Mouse (Mus musculus): ENCODE measurements around the gene Tmem205. TPM values are rescaled to one million over a fixed set of nuclear protein-coding genes. Genes with fewer than 3 reads are reported as not detected.
A peak's percentile ranks its signal among the peaks of the same experiment; 100 is the strongest.

Gene Tmem205
- polyA plus RNA-seq, 1 experiment from 2014 or later, result 56.2 TPM

- Histone ChIP-seq H3K36me3 (no peaks in the 10 kb centered on the region), H3K4me3 (replicated peaks) (no peak overlapping the region), H3K4me2 (replicated peaks) (no peak overlapping the region), H3K9ac (no peak overlapping the region), H3K27me3 (peaks cover 41% of the 10 kb centered on the region), H3K4me1 (peaks cover 37% of the 10 kb centered on the region), H3K9me3 (replicated peaks) (no peaks in the 10 kb centered on the region), H3K27ac (replicated peaks) (no peak overlapping the region)
- no peak for ATAC-seq (ENCODE audit: insufficient number of reproducible peaks, low FRiP score, low TSS enrichment, low read depth)
- WGBS, result 84% methylated on average over 5 of the region's 5 CpGs
Observed at GRCm38 (mm10) chr9:21958372-21958771, 31.0 kb upstream of the Tmem205 start.

- peaks cover 15% of the 10 kb centered on the region for H3K27me3 ChIP-seq
- H3K27ac ChIP-seq (replicated peaks), result peak within 1 kb of the TSS; percentile 93
- H3K9me3 ChIP-seq (replicated peaks), result no peaks in the 10 kb centered on the region
- ATAC-seq (ENCODE audit: insufficient number of reproducible peaks, low FRiP score, low TSS enrichment, low read depth), result peak; percentile 98
- H3K36me3 ChIP-seq, result no peaks in the 10 kb centered on the region
- under 1% methylated on average over 54 of the region's 54 CpGs for WGBS
- H3K4me1 ChIP-seq, result peaks cover 11% of the 10 kb centered on the region
- peak within 1 kb of the TSS; percentile 62 for H3K9ac ChIP-seq
- peak within 1 kb of the TSS; percentile 85 for H3K4me3 ChIP-seq (replicated peaks)
- H3K4me2 ChIP-seq (replicated peaks), result peak within 1 kb of the TSS; percentile 63
Observed at GRCm38 (mm10) chr9:21955570-21956281, 28.4 kb upstream of the Tmem205 start, which contains the start of gene Swsap1. Gene Swsap1, plus strand, starts transcription at chr9:21955755.

- Histone ChIP-seq H3K27me3 (peaks cover 10% of the 10 kb centered on the region), H3K36me3 (no peaks in the 10 kb centered on the region), H3K9ac (no peak overlapping the region), H3K9me3 (replicated peaks) (no peaks in the 10 kb centered on the region), H3K27ac (replicated peaks) (peak overlapping the region; percentile 93; the same call in 1 of the 2 replicates), H3K4me3 (replicated peaks) (peak overlapping the region; percentile 85), H3K4me2 (replicated peaks) (peak overlapping the region; percentile 63), H3K4me1 (peaks cover 7% of the 10 kb centered on the region)
- ATAC-seq (ENCODE audit: insufficient number of reproducible peaks, low FRiP score, low TSS enrichment, low read depth), result peak; percentile 50
- 2% methylated on average over 18 of the region's 18 CpGs for WGBS
Observed at GRCm38 (mm10) chr9:21955225-21955569, 27.8 kb upstream of the Tmem205 start.

DNA sequence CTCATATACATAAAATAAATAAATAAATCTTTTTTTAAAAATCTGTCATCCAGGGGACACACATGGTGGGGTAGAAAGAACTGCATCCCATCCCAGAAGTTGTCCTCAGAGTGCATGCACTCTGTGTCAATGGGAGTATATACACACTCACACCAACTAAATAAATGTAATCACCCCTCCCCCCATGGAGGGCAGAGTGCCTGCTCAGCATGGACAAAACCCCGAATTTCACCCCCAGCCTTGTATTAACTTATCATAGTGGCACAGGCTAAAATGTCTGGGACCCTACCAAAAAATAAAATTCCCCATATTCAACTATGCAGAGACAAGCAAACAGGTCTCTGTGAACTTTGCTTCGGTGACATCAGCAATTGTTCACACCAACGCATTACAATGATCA is 27.3 kb upstream of the Tmem205 start:
- Histone ChIP-seq H3K9ac (no peak overlapping the region), H3K9me3 (replicated peaks) (no peaks in the 10 kb centered on the region), H3K27ac (replicated peaks) (no peak overlapping the region), H3K36me3 (no peaks in the 10 kb centered on the region), H3K27me3 (peaks cover 4% of the 10 kb centered on the region), H3K4me2 (replicated peaks) (0 out of 2 replicates have a peak overlapping the region, but pooled peaks have one; percentile 63), H3K4me1 (peaks cover 7% of the 10 kb centered on the region), H3K4me3 (replicated peaks) (no peak overlapping the region)
- no peak for ATAC-seq (ENCODE audit: insufficient number of reproducible peaks, low FRiP score, low TSS enrichment, low read depth)
- 79% methylated on average over 3 of the region's 3 CpGs for WGBS

GRCm38 (mm10) chr9:21953600-21953999 is 26.2 kb upstream of the Tmem205 start:
- H3K9me3 ChIP-seq (replicated peaks), result no peaks in the 10 kb centered on the region
- H3K4me1 ChIP-seq, result peaks cover 7% of the 10 kb centered on the region
- no peaks in the 10 kb centered on the region for H3K36me3 ChIP-seq
- no peaks in the 10 kb centered on the region for H3K27me3 ChIP-seq
- no peak overlapping the region for H3K4me3 ChIP-seq (replicated peaks)
- WGBS, result 13% methylated on average over 3 of the region's 3 CpGs
- H3K9ac ChIP-seq, result no peak overlapping the region
- no peak for ATAC-seq (ENCODE audit: insufficient number of reproducible peaks, low FRiP score, low TSS enrichment, low read depth)
- no peak overlapping the region for H3K27ac ChIP-seq (replicated peaks)
- H3K4me2 ChIP-seq (replicated peaks), result no peak overlapping the region

- Histone ChIP-seq H3K4me1 (peaks cover 7% of the 10 kb centered on the region), H3K4me3 (replicated peaks) (no peak overlapping the region), H3K9ac (no peak overlapping the region), H3K9me3 (replicated peaks) (no peaks in the 10 kb centered on the region), H3K4me2 (replicated peaks) (no peak overlapping the region), H3K27me3 (peaks cover 11% of the 10 kb centered on the region; the same call in 1 of the 2 replicates), H3K27ac (replicated peaks) (no peak overlapping the region), H3K36me3 (no peaks in the 10 kb centered on the region)
- WGBS, result 78% methylated on average over 3 of the region's 3 CpGs
- no peak for ATAC-seq (ENCODE audit: insufficient number of reproducible peaks, low FRiP score, low TSS enrichment, low read depth)
Observed at GRCm38 (mm10) chr9:21951977-21952376, 24.6 kb upstream of the Tmem205 start.

GRCm38 (mm10) chr9:21950322-21950721 is 23.0 kb upstream of the Tmem205 start:
- WGBS, result 16% methylated on average over 11 of the region's 11 CpGs
- Histone ChIP-seq H3K36me3 (no peaks in the 10 kb centered on the region), H3K9me3 (replicated peaks) (no peaks in the 10 kb centered on the region), H3K27ac (replicated peaks) (no peak overlapping the region), H3K4me1 (no peaks in the 10 kb centered on the region), H3K4me2 (replicated peaks) (no peak overlapping the region), H3K9ac (no peak overlapping the region), H3K4me3 (replicated peaks) (no peak overlapping the region), H3K27me3 (peaks cover 13% of the 10 kb centered on the region; the same call in 1 of the 2 replicates)
- ATAC-seq (ENCODE audit: insufficient number of reproducible peaks, low FRiP score, low TSS enrichment, low read depth), result no peak

DNA sequence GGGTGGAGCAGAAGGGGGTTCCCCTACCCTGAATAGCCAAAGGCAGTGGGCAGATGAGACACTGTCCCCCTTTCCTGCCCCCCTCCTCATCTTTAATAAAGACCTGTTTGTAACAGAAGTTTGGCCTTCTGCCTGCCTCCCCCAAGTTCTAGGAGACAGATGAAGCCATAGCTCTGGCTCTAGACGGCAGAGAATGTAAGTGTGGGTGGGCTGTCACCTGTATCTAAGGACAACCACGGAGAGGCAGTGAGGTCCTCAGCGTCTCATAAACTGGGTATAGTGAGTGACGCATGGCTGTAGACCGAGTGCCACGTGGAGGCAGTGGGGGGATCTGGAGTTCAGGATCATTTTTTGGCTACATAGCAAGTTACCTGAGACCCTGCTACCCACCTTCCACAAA is 21.4 kb upstream of the Tmem205 start:
- H3K4me3 ChIP-seq (replicated peaks), result no peak overlapping the region
- H3K4me1 ChIP-seq, result peaks cover 5% of the 10 kb centered on the region; the same call in 1 of the 2 replicates
- H3K27me3 ChIP-seq, result peaks cover 15% of the 10 kb centered on the region; the same call in 1 of the 2 replicates
- no peak overlapping the region for H3K9ac ChIP-seq
- H3K27ac ChIP-seq (replicated peaks), result no peak overlapping the region
- H3K36me3 ChIP-seq, result no peaks in the 10 kb centered on the region
- no peaks in the 10 kb centered on the region for H3K9me3 ChIP-seq (replicated peaks)
- H3K4me2 ChIP-seq (replicated peaks), result no peak overlapping the region
- no peak for ATAC-seq (ENCODE audit: insufficient number of reproducible peaks, low FRiP score, low TSS enrichment, low read depth)
- WGBS, result 62% methylated on average over 6 of the region's 6 CpGs

DNA sequence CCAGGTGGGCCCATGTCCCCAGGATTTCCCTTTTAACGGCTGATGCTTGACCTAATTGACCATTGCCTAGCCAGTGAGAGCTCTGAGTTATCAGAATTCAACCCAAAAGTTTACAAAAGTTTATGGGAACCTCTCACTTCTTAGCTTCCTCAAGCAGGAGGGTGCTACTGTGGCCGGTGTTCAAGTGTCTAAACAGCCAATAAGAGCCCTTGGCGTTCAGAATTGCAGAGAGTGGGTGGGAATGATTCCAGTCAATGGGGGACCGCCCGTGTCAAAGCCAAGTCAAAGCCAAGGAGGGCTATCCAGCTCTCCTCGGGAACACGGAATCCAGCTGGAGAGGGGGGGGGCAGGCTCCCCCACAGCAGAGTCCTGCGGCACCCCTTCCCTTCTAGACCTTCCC is 20.8 kb upstream of the Tmem205 start:
- Histone ChIP-seq H3K4me2 (replicated peaks) (no peak overlapping the region), H3K4me1 (peaks cover 5% of the 10 kb centered on the region; the same call in 1 of the 2 replicates), H3K9me3 (replicated peaks) (no peaks in the 10 kb centered on the region), H3K4me3 (replicated peaks) (no peak overlapping the region), H3K9ac (no peak overlapping the region), H3K27me3 (peaks cover 20% of the 10 kb centered on the region; the same call in 1 of the 2 replicates), H3K27ac (replicated peaks) (no peak overlapping the region), H3K36me3 (no peaks in the 10 kb centered on the region)
- 54% methylated on average over 8 of the region's 8 CpGs for WGBS
- no peak for ATAC-seq (ENCODE audit: insufficient number of reproducible peaks, low FRiP score, low TSS enrichment, low read depth)

DNA sequence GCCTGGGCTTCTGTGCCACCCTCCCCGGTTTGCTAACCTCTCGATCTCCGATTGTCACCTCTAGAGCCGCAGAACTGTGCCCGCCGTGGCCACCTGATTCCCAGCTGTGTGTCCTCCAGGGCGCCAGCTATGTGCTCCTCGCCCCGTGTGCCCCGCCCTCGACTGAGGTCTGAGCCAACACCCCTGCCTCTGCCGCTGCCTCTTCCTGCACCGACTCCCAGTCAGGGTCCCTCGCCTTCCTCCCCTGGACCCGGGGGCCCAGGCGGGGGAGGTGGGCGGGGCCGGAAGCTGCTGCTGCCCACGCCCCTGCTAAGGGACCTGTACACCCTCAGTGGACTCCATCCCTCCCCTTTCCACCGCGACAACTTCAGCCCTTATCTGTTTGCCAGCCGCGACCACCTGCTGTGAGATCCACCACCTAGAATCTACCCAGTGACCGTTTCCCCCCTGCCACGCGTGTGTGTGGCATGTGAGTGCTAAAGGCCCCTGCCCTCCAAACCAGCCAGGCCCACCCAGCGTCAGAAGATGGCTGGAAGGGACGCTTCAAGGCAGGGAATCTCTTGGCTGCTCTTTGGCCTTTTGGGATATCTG is 20.3 kb upstream of the Tmem205 start:
- no peak overlapping the region for H3K4me2 ChIP-seq (replicated peaks)
- peaks cover 5% of the 10 kb centered on the region; the same call in 1 of the 2 replicates for H3K4me1 ChIP-seq
- ATAC-seq (ENCODE audit: insufficient number of reproducible peaks, low FRiP score, low TSS enrichment, low read depth), result no peak
- 8% methylated on average over 28 of the region's 28 CpGs for WGBS
- H3K27me3 ChIP-seq, result peaks cover 20% of the 10 kb centered on the region; the same call in 1 of the 2 replicates
- no peak overlapping the region for H3K27ac ChIP-seq (replicated peaks)
- H3K36me3 ChIP-seq, result no peaks in the 10 kb centered on the region
- H3K9me3 ChIP-seq (replicated peaks), result no peaks in the 10 kb centered on the region
- no peak overlapping the region for H3K9ac ChIP-seq
- H3K4me3 ChIP-seq (replicated peaks), result no peak overlapping the region

DNA sequence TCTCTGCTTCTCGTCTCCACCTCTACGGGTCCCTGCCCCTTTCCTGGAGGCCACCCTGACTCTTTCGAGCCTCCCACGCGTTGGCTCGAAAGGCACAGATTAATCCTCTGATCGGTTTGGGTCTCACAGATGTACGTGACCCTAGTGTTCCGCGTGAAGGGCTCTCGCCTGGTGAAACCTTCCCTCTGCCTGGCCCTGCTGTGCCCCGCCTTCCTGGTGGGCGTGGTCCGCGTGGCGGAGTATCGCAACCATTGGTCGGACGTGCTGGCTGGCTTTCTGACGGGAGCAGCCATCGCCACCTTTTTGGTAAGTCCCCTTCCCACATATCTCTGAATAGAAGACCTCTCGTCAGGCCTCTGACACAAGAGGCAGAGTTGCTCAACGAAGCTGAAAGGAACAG is 16.9 kb upstream of the Tmem205 start:
- 18% methylated on average over 23 of the region's 23 CpGs for WGBS
- H3K9me3 ChIP-seq (replicated peaks), result no peaks in the 10 kb centered on the region
- H3K36me3 ChIP-seq, result 0 out of 2 replicates have a peak, but pooled peaks cover 2% of the 10 kb centered on the region
- peaks cover 5% of the 10 kb centered on the region; the same call in 1 of the 2 replicates for H3K4me1 ChIP-seq
- no peak overlapping the region for H3K9ac ChIP-seq
- no peak overlapping the region for H3K27ac ChIP-seq (replicated peaks)
- peaks cover 20% of the 10 kb centered on the region; the same call in 1 of the 2 replicates for H3K27me3 ChIP-seq
- ATAC-seq (ENCODE audit: insufficient number of reproducible peaks, low FRiP score, low TSS enrichment, low read depth), result no peak
- H3K4me3 ChIP-seq (replicated peaks), result no peak overlapping the region
- no peak overlapping the region for H3K4me2 ChIP-seq (replicated peaks)

Data from embryonic facial prominence, embryonic 15.5 days (tissue).